8 mouse cellular contexts compared by ENCODE assay signal in genomic region chr6:51580040-51580680, GRCm38 (mm10). TPM values are rescaled to one million over a fixed set of nuclear protein-coding genes. Genes with fewer than 3 reads are reported as not detected.
DNase-seq lines count a peak whose midpoint lies in the region; ATAC-seq and TF ChIP-seq lines count a peak whose summit lies in the region.

No protein-coding gene starts in this region.

- no peak for TF ChIP-seq POLR2A in lung, adult 2 months (IDR thresholded peaks at IDR 0.05; ENCODE audit: borderline replicate concordance, extremely low read depth, low read depth, low read length)
- TF ChIP-seq POLR2A in olfactory bulb, adult 2 months (IDR thresholded peaks at IDR 0.05; ENCODE audit: insufficient read depth, low read depth, low read length): no peak

- TF ChIP-seq CTCF in G1E (IDR thresholded peaks at IDR 0.05; ENCODE audit: low read depth, low read length): peak; percentile 50; the same call in 1 of the 2 replicates
- peak; percentile 95 for TF ChIP-seq CTCF in lung, adult 2 months (IDR thresholded peaks at IDR 0.05; ENCODE audit: insufficient read depth, low read length)
- TF ChIP-seq CTCF in olfactory bulb, adult 2 months (IDR thresholded peaks at IDR 0.05; ENCODE audit: insufficient read depth, low read depth, low read length): peak; percentile 68

- WGBS in forebrain, embryonic 16.5 days: 31% methylated on average over 18 of the region's 18 CpGs
- 22% methylated on average over 18 of the region's 18 CpGs for WGBS in lung, adult 2 months
- WGBS in olfactory bulb, adult 2 months: 28% methylated on average over 18 of the region's 18 CpGs

- H3K9me3 ChIP-seq in G1E (replicated peaks): no peaks in the 10 kb centered on the region
- H3K9me3 ChIP-seq in forebrain, embryonic 16.5 days (ENCODE audit: control insufficient read depth, low read length): no peaks in the 10 kb centered on the region

- peaks cover 9% of the 10 kb centered on the region; the same call in 1 of the 2 replicates for H3K27me3 ChIP-seq in G1E (ENCODE audit: insufficient read depth, low read length)
- H3K27me3 ChIP-seq in forebrain, embryonic 16.5 days (replicated peaks; ENCODE audit: control insufficient read depth, insufficient read depth, low read length): no peaks in the 10 kb centered on the region

- H3K27ac ChIP-seq in forebrain, embryonic 16.5 days (ENCODE audit: low read length): no peak overlapping the region
- no peak overlapping the region for H3K27ac ChIP-seq in olfactory bulb, adult 2 months (ENCODE audit: insufficient read depth, low read depth, low read length)

- H3K4me1 ChIP-seq in G1E (ENCODE audit: insufficient read depth, low read depth, low read length): no peaks in the 10 kb centered on the region
- H3K4me1 ChIP-seq in forebrain, embryonic 16.5 days (replicated peaks; ENCODE audit: control insufficient read depth, insufficient read depth, low read length): no peaks in the 10 kb centered on the region
- H3K4me1 ChIP-seq in lung, adult 2 months (ENCODE audit: control insufficient read depth, insufficient read depth, low read length): no peaks in the 10 kb centered on the region
- H3K4me1 ChIP-seq in olfactory bulb, adult 2 months (ENCODE audit: control insufficient read depth, insufficient read depth, low read length): no peaks in the 10 kb centered on the region

- ATAC-seq in G1E (ENCODE audit: extremely low read depth, insufficient number of reproducible peaks, low FRiP score, poor library complexity, severe bottlenecking): no peak
- ATAC-seq in forebrain, embryonic 16.5 days: peak; percentile 91

- no peak overlapping the region for H3K9ac ChIP-seq in forebrain, embryonic 16.5 days (replicated peaks; ENCODE audit: low read depth, low read length)

- H3K36me3 ChIP-seq in G1E (replicated peaks): no peaks in the 10 kb centered on the region
- H3K36me3 ChIP-seq in forebrain, embryonic 16.5 days (ENCODE audit: control insufficient read depth, insufficient read depth): no peaks in the 10 kb centered on the region

- peak; percentile 23 for DNase-seq in G1E (ENCODE audit: low spot score)
- peak; percentile 67 for DNase-seq in cerebellum, adult 11-12 months
- DNase-seq in heart, postnatal 4 days: peak; percentile 90
- DNase-seq in layer of hippocampus, adult 18-20 months (ENCODE audit: low spot score in 2 of 2): peak; percentile 73 to 89
- DNase-seq in lung, adult 2 months: peak; percentile 82
- DNase-seq in testis, postnatal 14 days (ENCODE audit: low spot score): peak; percentile 65

- H3K4me3 ChIP-seq in G1E (ENCODE audit: low read depth, low read length): no peak overlapping the region
- H3K4me3 ChIP-seq in forebrain, embryonic 16.5 days (replicated peaks; ENCODE audit: low read length): no peak overlapping the region
- no peak overlapping the region for H3K4me3 ChIP-seq in lung, adult 2 months (replicated peaks; ENCODE audit: extremely low read depth, low read depth, low read length)
- no peak overlapping the region for H3K4me3 ChIP-seq in olfactory bulb, adult 2 months (ENCODE audit: insufficient read depth, low read depth, low read length)

- H3K4me2 ChIP-seq in forebrain, embryonic 16.5 days (ENCODE audit: low read length): no peak overlapping the region

RNA-seq across cellular contexts. Expression of gene Snx10, which starts 56.5 kb away (rescaled TPM):
- total RNA-seq in G1E (2014; fragmentation: Nextera tagmentation) (not detected in 2 replicates), G1E (2017) (1.2 and 1.5 TPM in 2 replicates)
- polyA plus RNA-seq in G1E (2012): not detected in 2 replicates
- 61.6 and 70.5 TPM in 2 replicates for polyA plus RNA-seq in forebrain, embryonic 16.5 days (2015; fragmentation: Nextera tagmentation; extraction: Ambion mirVana)
- 10 to 100 TPM in 1 of 2 experiments, 1 to 10 TPM in 1; 7.9 to 10.4 TPM for total RNA-seq in heart, postnatal 4 days (2021)
- 100 to 1,000 TPM; 101 to 110 TPM for total RNA-seq in layer of hippocampus, adult 18-20 months (2021)
- polyA plus RNA-seq in lung, adult 2 months (2012; rRNA removed): 2.6 and 4.0 TPM in 2 replicates
- polyA plus RNA-seq in olfactory bulb, adult 2 months (2012; ENCODE audit: insufficient read depth, insufficient read length, low replicate concordance, missing spikeins): not detected in 2 replicates

Comparison
In these comparisons a context has a peak if more than half of its experiments do, and no peak if none do; other contexts are left out.
1. DNase-seq: peak in every context shown above with its lines; median percentile 90 in heart, postnatal 4 days; 82 in lung, adult 2 months; 81 in layer of hippocampus, adult 18-20 months; 67 in cerebellum, adult 11-12 months; 65 in testis, postnatal 14 days; 23 in G1E.